Mouse (Mus musculus): ENCODE measurements around the gene Slc25a34.

DNA sequence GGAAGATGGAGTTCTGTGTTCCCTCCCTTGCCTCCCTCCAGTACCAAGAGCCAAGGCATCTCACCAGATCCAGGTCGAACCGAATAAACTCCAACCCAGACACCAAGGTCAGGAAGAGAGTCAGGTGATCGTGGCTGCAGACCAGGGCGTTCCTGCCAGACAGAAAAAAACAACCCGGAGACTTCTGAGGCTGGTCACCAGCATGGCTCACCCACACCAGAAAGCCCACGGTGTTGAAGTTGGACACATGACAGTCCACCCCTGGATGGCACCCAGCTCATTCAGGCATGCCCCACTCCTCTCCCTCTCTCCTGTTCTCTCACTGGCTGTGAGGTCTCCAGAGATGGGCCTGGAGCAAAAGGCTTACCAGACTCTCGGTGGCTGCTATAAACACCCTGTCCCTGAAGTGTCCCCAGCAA is 17.7 kb upstream of the Slc25a34 start:
- TF ChIP-seq CTCF (IDR thresholded peaks at IDR 0.05; ENCODE audit: borderline replicate concordance, extremely low read depth, insufficient read depth, insufficient read length): no peak
- no peak for TF ChIP-seq POLR2A (IDR thresholded peaks at IDR 0.05; ENCODE audit: borderline replicate concordance, extremely low read depth, insufficient read depth, insufficient read length, poor library complexity, severe bottlenecking)
